Mouse (Mus musculus) right cerebral cortex, postnatal 25 days (tissue): ENCODE measurements at regions not wholly inside any gene's neighbourhood (a gene's known extent, or its start where the extent isn't known, plus 50 kb on each side); places are given as distances from the start of the nearest gene placed in this dataset.

ENCODE experiments used
- DNase-seq: peaks from one replicate; pipeline ENCODE4 v3.0.0; 2022

DNA sequence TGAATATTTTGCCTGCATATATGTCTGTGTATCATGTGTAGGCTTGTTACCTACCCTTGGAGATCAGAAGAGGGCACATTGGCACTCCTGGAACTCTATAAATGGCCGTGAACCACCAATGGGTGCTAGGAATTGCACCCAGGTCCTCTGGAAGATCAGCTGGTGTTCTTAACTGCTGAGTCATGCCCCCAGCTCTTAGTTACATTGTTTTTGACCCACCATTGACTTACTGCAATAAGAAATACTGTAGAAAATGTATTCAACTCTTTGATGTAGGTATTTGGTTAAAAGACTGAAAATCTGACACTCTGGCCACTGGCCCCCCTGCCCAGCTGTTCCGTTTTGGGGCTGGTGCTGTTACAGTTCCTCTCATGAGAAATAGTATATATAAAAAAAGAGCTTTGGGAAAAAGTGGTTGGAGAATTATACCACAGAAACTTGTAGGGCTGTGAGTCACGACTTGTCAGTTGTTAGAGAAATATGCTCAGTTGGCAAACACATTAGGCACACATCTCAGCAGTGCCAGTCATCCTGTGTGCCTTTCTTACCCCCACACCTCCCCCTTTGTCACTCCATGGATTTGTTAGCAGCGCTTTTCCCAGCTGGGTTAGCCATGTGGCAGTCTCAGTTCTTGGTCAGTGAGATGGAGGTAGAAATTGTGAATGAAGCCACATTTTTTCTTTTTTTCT, 58.4 kb upstream of the Arhgap32 start:
- peak; percentile 26 for DNase-seq

DNA sequence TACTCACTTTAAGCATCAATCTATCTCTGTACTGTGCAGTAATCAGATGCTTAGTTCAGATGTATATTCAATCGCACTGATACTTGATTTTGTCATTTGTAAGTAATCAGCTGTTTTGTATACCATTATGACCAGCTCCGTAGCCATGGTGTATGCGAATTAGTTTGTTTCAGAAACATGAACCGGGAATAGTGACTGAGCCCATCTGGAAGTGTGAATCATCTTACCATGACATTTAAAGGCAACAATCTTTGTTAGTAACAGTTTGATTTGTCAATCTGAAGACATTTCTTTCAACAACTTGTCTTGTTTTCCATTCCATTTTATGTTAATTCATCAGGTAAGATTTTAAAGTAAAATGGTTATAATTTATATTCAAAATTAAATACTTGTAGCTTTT, 53.2 kb upstream of the Arhgap32 start:
- no peak for DNase-seq

DNA sequence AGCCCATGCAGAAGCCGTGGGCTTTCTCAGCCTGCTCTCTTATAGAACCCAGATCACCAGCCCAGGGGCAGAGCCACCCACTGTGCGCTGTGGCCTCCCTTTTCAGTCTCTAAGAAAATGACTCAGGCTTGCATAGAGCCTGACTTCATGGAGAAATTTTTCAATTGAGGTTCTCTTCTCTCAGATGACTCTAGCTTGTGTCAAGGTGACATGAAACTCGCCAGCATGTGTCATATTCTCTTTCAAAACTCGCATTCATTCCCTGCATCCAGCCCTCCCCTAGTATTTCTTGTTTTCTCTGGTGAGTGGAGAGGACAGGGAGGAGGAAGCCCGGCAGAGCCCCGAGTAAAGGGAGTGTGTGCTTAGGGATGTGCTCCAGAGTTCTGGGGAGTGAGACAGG, 52.4 kb upstream of the Arhgap32 start:
- no peak for DNase-seq

DNA sequence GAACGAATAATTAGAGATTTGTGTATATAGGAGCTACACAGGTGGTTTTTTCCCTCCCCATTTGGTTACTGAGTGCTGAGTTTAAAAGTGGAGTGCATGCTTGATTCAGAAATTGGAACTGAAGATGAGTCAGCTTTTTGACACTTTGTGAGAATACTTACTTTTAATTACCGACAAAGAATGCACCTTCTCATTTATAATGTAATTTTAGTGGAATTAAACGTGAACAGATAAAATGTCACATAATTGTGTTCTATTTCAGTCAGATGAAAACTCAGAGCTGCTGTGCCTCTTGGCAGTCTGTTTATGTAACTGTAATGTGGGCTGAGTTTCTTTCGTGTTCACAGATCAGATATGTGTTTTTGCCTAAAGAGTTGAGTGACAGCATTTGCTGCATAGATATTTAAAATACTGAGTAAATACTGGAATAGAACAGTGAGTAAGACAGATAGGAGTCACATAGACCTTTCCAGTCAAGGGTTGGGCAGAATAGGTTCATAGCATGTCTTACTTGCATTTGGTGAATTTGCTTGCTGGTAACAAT, 51.9 kb upstream of the Arhgap32 start:
- no peak for DNase-seq
